Mouse (Mus musculus): ENCODE results near the gene Cts6.
"Not testable (repeated sequence)": the region's sequence is repeated elsewhere in the genome, so short reads cannot be mapped to it uniquely, and the experiment has no call there.

Cts6 gene

GRCm38 (mm10) chr13:61203310-61203709, at the start of gene Cts6:
TSS of gene Cts6 (minus strand) at chr13:61203410.
- no peak for DNase-seq (ENCODE audit: extremely low spot score, low spot score)

- DNase-seq (ENCODE audit: extremely low spot score, low spot score) = peak; percentile 39
Observed at GRCm38 (mm10) chr13:61241076-61241947, 38.1 kb upstream of the Cts6 start.

GRCm38 (mm10) chr13:61185151-61185933, 17.9 kb downstream of the Cts6 start:
- not testable (repeated sequence) for DNase-seq (ENCODE audit: extremely low spot score, low spot score)

GRCm38 (mm10) chr13:61164622-61165021, 38.6 kb downstream of the Cts6 start:
- DNase-seq (ENCODE audit: extremely low spot score, low spot score) = no peak

GRCm38 (mm10) chr13:61164156-61164555, 39.1 kb downstream of the Cts6 start, which contains the start of gene Ctsr:
TSS of gene Ctsr (minus strand) at chr13:61164256.
- DNase-seq (ENCODE audit: extremely low spot score, low spot score) = no peak
